Mouse (Mus musculus): ENCODE results near the gene Gm11032. TPM values are rescaled to one million over a fixed set of nuclear protein-coding genes. Genes with fewer than 3 reads are reported as not detected.

The Gm11032 gene
- total and polyA plus RNA-seq, 3 experiments, result not detected

- Histone ChIP-seq H3K36me3 (replicated peaks) (peaks cover 62% of the 10 kb centered on the region), H3K4me1 (ENCODE audit: insufficient read depth, low read depth, low read length) (peaks cover 43% of the 10 kb centered on the region), H3K4me3 (ENCODE audit: low read depth, low read length) (no peak overlapping the region), H3K9me3 (replicated peaks) (no peaks in the 10 kb centered on the region), H3K27me3 (ENCODE audit: insufficient read depth, low read length) (no peaks in the 10 kb centered on the region)
- ATAC-seq (ENCODE audit: extremely low read depth, insufficient number of reproducible peaks, low FRiP score, poor library complexity, severe bottlenecking), result no peak
- DNase-seq (ENCODE audit: low spot score), result no peak
- TF ChIP-seq CTCF (IDR thresholded peaks at IDR 0.05; ENCODE audit: low read depth, low read length) (no peak), GATA2 (IDR thresholded peaks at IDR 0.05; ENCODE audit: borderline replicate concordance, low read depth, low read length) (no peak), TAL1 (conservative IDR thresholded peaks at IDR 0.05; ENCODE audit: low read depth, low read length) (no peak)
These were observed 42.1 kb downstream of the Gm11032 start for GRCm38 (mm10) chr11:4661871-4662495.

GRCm38 (mm10) chr11:4662496-4662878 lies 42.6 kb downstream of the Gm11032 start:
- no peaks in the 10 kb centered on the region for H3K27me3 ChIP-seq (ENCODE audit: insufficient read depth, low read length)
- peaks cover 43% of the 10 kb centered on the region for H3K4me1 ChIP-seq (ENCODE audit: insufficient read depth, low read depth, low read length)
- ATAC-seq (ENCODE audit: extremely low read depth, insufficient number of reproducible peaks, low FRiP score, poor library complexity, severe bottlenecking), result no peak
- no peak for DNase-seq (ENCODE audit: low spot score)
- H3K4me3 ChIP-seq (ENCODE audit: low read depth, low read length), result no peak overlapping the region
- no peaks in the 10 kb centered on the region for H3K9me3 ChIP-seq (replicated peaks)
- H3K36me3 ChIP-seq (replicated peaks), result peaks cover 63% of the 10 kb centered on the region
- TF ChIP-seq GATA1 (IDR thresholded peaks at IDR 0.05; ENCODE audit: borderline replicate concordance, low read length), result no peak
- TF ChIP-seq TAL1 (conservative IDR thresholded peaks at IDR 0.05; ENCODE audit: low read depth, low read length), result no peak
- TF ChIP-seq CTCF (IDR thresholded peaks at IDR 0.05; ENCODE audit: low read depth, low read length), result no peak
- no peak for TF ChIP-seq POLR2AphosphoS5 (IDR thresholded peaks at IDR 0.05; ENCODE audit: insufficient replicate concordance, low read depth, low read length)
- no peak for TF ChIP-seq GATA2 (IDR thresholded peaks at IDR 0.05; ENCODE audit: borderline replicate concordance, low read depth, low read length)

Other genes with a start within 250 kb of the Gm11032 start
- 63.6 and 85.0 TPM in 2 replicates for gene Hormad2, start 179.0 kb upstream of the Gm11032 start, total RNA-seq (2014; fragmentation: Nextera tagmentation)
- gene Hormad2, start 179.0 kb upstream of the Gm11032 start, total RNA-seq (2017), result 19.9 and 24.6 TPM in 2 replicates
- gene Hormad2, start 179.0 kb upstream of the Gm11032 start, polyA plus RNA-seq (2012), result 3.3 and 8.6 TPM in 2 replicates
- gene Mtmr3, start 25.2 kb upstream of the Gm11032 start, total RNA-seq (2014; fragmentation: Nextera tagmentation), result 56.1 and 68.9 TPM in 2 replicates
- 81.4 and 81.9 TPM in 2 replicates for gene Mtmr3, start 25.2 kb upstream of the Gm11032 start, total RNA-seq (2017)
- 21.7 and 26.4 TPM in 2 replicates for gene Mtmr3, start 25.2 kb upstream of the Gm11032 start, polyA plus RNA-seq (2012)
- gene Ascc2, start 17.7 kb downstream of the Gm11032 start, total RNA-seq (2014; fragmentation: Nextera tagmentation), result 27.8 and 28.4 TPM in 2 replicates
- gene Ascc2, start 17.7 kb downstream of the Gm11032 start, total RNA-seq (2017), result 22.0 and 22.8 TPM in 2 replicates
- 52.0 and 53.0 TPM in 2 replicates for gene Ascc2, start 17.7 kb downstream of the Gm11032 start, polyA plus RNA-seq (2012)
- gene Uqcr10, start 84.3 kb downstream of the Gm11032 start, total RNA-seq (2014; fragmentation: Nextera tagmentation), result 95.7 and 142 TPM in 2 replicates
- gene Uqcr10, start 84.3 kb downstream of the Gm11032 start, total RNA-seq (2017), result 191 and 272 TPM in 2 replicates
- 23.8 and 27.4 TPM in 2 replicates for gene Uqcr10, start 84.3 kb downstream of the Gm11032 start, polyA plus RNA-seq (2012)
- gene Zmat5, start 84.6 kb downstream of the Gm11032 start, total RNA-seq (2014; fragmentation: Nextera tagmentation), result 43.4 and 53.5 TPM in 2 replicates
- gene Zmat5, start 84.6 kb downstream of the Gm11032 start, total RNA-seq (2017), result 11.9 and 16.8 TPM in 2 replicates
- 94.1 and 106 TPM in 2 replicates for gene Zmat5, start 84.6 kb downstream of the Gm11032 start, polyA plus RNA-seq (2012)
- not detected in 2 replicates for gene Cabp7, start 126.7 kb downstream of the Gm11032 start, total RNA-seq (2014; fragmentation: Nextera tagmentation)
- gene Cabp7, start 126.7 kb downstream of the Gm11032 start, total RNA-seq (2017), result not detected in 2 replicates
- not detected in 2 replicates for gene Cabp7, start 126.7 kb downstream of the Gm11032 start, polyA plus RNA-seq (2012)
- 41.9 and 43.3 TPM in 2 replicates for gene Nf2, start 229.5 kb downstream of the Gm11032 start, total RNA-seq (2014; fragmentation: Nextera tagmentation)
- 44.4 and 49.7 TPM in 2 replicates for gene Nf2, start 229.5 kb downstream of the Gm11032 start, total RNA-seq (2017)
- gene Nf2, start 229.5 kb downstream of the Gm11032 start, polyA plus RNA-seq (2012), result 62.2 and 79.7 TPM in 2 replicates